Mouse (Mus musculus) heart, adult 2 months (tissue): Measurements from ENCODE around the gene Tldc1.

Experiments
- CTCF ChIP-seq: fragments of 200-600 bp; IDR thresholded peaks from 2 replicates; pipeline ENCODE4 v1.8.1; 2022; ENCODE audit warnings: antibody characterized with exemption, mild to moderate bottlenecking, moderate library complexity
- POLR2A ChIP-seq: fragments of 200-500 bp; IDR thresholded peaks from 2 replicates; pipeline ENCODE4 v1.6.1; 2011; ENCODE audit warnings: mild to moderate bottlenecking, low read depth, low read length, control low read depth; ENCODE audit not compliant: insufficient read depth

- TF ChIP-seq POLR2A = no peak
- no peak for TF ChIP-seq CTCF
Measured at GRCm38 (mm10) chr8:119812650-119813431, 34.6 kb upstream of the Tldc1 start.
